Mouse (Mus musculus) cerebellum, adult 9-11 months (tissue): ENCODE data around the gene Ltbr.
A peak's percentile ranks its signal among the peaks of the same experiment; 100 is the strongest.

ENCODE experiments used
- DNase-seq: peaks from one replicate; pipeline ENCODE4 v3.0.0; 2022

Ltbr gene

DNA sequence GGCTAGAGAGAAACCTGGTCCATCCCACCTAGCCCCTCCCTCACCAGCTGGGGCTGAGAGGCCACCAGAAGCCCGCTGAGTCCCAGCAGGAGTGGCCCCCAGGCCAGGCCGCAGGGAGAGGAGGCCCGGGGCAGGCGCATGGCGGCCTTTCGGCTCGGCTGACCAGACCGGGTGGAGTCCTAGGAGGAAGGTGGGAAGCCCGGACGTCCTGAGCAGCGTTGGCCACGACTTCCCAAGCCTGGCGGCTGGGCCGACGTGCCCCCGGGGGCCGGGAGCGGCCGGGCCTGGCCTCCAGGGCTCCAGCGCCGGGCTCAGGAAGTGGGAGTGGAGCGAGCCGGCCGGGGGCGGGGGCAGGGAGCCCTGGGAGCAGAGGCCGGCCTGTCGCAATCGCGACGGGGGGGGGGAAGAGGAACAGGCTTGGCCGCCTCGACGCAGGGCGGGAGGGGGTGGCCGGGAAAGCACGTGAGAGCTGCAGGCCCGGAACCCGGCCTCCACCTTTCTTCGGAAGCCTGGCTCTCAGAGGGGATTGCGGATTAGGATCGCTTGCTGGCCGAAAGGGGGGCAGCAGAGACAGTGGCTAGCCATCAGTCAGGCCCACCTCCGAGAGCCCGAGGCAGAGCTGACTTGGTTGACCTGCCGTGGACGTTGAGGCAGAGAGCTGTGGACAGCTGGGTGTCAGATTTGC is at the start of gene Ltbr:
TSS of gene Ltbr (minus strand) at position 340 of the 685 bp plus-strand sequence.
- DNase-seq = peak; percentile 35

DNA sequence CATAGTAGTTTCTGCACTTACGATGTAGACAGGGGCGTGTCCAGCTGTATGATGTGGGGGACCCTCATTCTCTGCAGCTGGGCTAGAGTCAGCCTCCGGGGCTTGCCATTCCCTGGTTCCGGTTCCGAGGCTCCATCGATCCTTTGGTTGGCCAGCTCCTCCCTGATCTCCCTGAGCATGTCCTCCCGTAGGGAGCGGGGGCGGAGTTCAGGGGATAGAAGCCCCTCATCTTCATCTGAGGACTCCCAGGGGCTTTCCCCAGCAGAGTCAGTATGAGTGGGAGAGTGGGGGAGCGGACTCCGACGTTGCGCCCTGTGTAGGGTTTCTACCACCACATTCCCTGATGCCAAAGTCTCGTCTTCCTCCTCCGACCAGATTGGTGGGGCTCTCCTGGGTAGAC is 49.3 kb upstream of the Ltbr start:
- DNase-seq = no peak

DNA sequence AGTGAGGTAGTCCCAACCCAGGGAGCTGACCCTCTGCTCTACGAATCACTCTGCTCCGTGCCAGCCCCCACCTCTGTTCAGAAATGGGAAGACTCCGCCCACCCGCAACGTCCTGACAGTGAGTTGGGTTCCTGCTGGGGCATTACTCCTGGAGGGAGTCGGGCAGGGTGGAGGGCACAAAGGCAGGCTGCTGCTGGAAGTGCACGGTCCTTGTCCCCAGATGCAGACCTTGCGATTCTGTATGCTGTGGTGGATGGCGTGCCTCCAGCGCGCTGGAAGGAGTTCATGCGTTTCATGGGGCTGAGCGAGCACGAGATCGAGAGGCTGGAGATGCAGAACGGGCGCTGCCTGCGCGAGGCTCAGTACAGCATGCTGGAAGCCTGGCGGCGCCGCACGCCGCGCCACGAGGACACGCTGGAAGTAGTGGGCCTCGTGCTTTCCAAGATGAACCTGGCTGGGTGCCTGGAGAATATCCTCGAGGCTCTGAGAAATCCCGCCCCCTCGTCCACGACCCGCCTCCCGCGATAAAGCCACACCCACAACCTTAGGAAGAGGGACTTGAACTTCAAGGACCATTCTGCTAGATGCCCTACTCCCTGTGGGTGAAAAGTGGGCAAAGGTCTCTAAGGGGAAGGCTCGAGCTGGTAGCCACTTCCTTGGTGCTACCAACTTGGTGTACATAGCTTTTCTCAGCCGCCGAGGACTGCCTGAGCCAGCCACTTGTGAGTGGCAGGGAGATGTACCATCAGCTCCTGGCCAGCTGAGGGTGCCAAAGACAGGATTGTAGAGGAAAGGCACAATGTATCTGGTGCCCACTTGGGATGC is 48.0 kb upstream of the Ltbr start:
- DNase-seq = peak; percentile 11

DNA sequence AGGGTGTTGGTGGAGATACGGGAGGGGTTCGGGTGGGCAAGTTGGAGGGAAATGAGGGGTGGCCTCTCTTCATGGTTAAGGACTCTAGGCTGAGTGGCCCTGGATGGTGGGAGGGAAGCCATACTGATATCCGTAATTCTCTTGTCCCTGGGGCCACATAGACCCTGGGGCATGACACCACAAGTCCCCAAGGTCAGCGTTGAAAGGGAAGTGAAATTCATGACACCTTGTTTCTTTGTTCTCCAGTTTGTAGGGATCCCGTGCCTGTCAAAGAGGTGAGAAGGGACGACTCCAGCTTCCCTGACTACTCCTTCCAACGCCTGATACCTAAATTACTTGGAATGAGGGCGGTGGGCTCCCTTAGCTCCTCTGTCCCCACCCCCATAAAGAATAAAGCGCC is 47.2 kb upstream of the Ltbr start:
- DNase-seq = no peak

DNA sequence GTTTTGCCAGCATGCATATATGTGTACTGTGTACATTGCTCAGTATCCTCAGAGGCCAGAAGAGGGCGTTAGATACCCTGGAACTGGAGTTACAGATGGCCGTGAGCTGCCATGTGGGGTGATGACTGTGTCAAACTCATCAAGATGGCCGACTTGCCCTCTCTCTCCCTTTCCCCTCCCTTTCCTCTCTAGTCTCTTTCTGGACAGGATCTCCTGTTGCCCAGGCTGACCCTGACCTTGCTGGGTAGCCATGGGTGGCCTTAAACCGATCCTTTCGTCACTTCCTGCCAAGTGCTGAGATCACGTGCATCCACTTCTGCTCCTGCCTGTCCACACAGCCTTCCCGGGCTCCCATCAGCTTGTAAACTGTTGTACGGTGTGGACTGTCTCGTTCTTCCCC is 46.3 kb upstream of the Ltbr start:
- DNase-seq = no peak

DNA sequence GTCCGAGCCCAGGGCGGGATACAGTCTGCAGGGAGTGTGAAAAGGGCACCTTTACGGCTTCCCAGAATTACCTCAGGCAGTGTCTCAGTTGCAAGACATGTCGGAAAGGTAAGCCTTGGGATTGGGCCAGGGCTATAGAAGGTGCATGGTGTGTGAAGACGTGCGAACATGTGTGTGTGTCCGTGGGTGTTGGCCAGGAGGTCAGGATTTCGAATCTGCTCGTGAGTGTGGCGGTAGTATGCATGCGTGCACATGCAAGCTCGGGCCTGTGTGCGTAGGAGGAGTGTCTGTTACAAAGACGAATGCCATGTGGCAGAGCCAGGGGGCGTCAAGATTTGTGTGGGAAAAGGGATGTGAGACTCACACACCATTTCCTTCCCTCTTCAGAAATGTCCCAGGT is 43.6 kb upstream of the Ltbr start:
- DNase-seq = no peak

DNA sequence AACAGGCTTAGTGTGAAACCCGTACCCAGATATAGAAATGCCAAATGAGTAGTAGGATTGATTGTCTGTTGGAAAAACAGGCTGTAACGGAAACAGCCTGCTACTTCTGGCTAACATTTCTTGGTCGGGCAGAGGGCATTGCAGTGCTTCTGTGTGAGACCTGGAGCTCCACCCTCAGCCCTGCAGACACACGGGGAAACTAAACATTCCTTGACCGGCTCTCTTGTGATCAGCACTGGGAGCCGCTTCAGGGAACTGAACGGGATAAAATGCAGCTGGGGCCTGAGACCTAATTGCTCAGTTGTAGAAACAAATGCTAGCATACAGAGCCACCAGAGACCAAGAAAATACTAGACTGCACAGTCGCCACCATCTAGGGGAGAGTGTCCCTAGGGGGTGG is 42.6 kb upstream of the Ltbr start:
- DNase-seq = no peak

DNA sequence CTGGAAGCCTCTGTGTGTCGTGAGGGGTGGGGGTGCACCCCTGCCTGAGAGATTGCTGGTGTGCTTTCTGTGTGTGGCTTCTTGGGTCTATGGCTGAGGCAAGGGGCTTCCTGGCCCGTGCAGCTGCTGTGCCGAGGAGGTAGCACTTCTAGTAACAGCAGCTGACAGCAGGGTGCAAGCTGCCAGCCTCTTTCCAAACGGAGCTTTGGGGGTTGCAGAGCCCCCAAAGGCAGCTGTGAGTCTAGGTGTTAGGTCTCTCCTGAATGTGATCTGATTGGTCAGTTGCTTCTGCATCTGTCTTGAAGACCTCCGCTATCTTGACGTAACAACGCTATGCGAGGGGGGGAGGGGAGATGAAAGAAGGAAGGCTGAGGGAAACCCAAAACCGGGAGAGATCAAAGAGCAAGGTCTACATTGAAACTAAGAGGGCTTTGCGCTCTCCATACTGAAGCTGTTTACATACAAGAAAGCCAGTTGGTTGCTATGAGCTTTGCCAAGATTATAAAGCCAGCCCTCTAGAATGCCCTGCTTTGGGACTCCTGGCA is 41.6 kb upstream of the Ltbr start:
- no peak for DNase-seq

DNA sequence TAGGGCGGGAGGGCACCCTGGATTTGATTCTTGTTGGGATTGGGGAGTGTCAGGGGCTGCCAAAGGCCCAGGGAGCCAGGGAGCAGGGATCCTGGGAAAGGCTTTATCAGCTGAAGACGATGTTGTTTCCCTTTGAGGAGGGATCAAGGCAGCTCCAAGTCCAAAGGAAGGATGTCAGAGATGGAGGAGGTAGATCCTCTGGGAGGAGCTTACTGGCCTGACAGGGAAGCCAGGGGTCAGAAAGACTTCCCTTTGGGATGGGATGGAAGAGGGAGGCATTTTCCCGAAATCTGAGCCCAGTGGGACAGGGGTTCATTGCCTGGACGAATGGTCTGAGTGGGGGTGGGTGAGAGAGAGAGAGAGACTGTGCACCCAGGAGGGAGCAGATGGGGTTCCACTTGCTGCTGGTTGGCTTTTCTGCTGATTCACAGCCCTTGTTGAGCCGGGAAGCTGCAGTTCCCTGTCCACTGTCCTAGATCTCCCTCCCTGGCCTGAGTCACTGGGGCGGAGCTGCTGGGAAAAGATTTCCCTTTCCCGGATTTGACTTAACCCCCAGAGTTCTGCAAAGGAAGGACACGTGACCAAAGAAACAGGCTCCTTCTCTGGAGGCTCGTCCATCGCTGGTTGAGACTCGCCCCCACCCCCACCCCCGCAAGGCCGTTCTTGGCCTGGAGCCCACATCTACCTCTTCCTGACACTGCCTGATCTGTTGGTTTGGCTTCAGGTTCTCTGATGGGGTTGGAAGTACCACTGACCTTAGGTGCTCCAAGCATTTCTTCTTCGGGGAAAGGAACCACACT is 40.9 kb upstream of the Ltbr start:
- peak; percentile 8 for DNase-seq

DNA sequence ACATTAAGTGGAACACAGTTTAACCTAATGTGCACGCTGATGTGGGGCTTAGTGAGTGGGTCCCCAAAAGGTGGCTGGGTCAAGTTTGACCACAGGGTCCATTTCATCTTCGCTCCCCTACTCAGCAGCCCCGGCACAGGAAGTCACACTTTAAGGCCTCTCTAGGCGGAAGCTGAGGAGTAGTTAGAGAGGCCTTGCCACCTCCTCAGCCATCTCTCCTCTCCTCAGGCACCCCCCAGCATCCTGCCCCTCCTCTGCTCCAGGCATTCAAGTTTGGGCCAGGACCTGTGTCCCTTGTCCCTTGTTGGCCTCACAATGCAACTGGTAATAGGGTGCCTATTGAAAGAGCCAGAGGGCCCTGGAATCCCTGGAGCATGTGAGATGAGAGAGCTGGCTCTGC is 40.0 kb upstream of the Ltbr start:
- no peak for DNase-seq

DNA sequence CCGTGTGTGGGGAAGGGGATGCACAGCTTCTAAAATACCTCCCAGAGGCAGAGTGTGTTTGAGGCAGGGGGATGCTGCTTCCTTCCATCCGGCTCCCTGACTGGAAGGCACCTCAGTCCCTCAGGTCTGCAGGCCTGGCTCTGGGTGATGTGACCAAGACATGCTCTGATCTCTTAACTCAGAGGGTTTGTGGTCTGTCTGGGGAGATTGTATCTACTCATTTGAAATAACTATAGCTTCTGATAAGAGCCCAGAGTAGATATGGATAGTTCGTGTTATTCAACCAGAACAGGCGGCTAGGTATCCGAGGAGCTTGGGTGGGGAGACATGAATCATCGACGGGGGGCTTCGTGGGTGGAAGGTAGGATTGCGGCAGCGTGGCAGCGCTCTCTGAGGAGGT is 39.5 kb upstream of the Ltbr start:
- DNase-seq = no peak

DNA sequence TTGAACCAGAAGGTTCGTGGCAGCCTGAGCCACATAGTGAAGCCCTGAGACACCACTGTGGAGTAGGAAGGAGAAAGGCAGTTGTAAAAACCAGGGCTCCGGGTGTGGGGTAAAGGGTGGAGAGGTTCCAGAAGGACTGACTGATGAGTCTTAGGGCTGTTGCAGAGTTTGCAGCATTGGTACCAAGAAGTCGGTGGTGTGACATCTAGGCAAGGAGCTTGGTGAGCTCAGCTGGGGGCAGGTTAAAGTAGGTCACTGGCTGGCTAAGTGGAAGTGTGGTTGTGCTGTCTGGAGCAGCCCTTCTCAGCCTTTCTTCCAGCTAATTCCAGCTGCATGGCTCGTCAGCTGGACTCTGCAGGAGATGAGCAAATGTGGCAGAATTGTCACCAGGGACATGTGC is 39.1 kb upstream of the Ltbr start:
- no peak for DNase-seq

DNA sequence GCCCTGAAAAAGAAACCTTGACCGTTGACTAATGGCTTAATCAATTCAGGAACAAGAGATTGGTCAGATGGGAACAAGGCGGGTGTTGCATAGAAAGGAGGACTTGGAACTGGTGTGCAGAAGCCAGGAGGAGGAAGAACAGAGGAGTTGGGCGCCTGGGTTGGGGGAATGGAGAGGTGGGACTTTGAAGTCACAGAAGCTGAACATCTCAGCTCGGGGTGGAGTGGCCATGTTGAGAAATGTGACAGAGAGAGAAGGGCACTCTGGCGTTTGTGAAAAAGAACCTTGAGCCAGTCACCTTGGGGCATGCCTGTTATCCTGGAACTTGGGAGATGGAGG is 38.3 kb upstream of the Ltbr start:
- no peak for DNase-seq

DNA sequence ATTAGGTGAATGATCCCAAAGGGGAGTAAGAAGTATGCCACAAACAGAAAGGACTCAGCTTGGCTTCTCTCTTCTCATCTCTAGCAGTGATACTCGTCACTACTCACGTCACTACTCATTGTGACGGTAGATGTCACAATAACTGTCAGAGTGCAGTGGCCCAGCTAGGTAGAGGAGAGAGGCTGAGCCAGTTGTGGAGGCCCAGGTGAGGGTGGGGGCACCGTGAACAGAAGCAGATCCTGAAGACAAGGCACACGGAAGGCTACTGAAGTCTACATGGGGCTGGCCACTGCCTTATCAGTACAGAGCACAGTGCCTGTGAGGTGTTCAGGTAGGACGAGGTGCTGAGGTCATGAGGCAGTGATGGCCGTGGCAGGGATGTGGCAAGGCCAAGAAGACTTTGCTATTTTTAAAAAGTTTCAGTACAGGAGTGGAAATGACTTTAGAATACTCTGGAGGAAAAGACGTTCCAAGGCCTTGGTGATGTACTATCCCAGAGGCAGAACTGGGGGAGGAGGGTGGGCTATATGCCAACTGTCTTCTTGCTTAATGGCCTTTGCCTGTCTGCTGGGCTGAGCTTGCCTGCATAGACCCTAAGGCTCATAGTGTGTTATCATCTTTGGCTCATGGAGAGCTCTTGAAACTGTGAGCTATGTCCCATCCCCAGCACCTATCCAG is 37.8 kb upstream of the Ltbr start:
- DNase-seq = no peak

DNA sequence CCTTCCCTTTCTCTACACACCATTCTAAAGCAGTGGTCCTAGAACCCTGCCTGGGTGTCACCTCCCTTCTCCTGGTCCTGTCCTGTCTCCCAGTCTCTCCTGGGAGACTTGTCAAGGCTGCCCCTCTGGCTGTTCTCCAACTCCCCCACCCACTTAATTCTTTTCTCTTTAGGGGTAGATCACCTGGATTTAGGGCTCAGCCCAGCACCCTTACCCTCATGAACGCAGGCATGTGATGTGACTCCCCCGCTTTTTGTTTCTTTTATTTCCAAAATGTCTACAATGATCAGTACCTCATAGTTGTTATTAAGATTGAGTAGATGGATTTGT is 37.3 kb upstream of the Ltbr start:
- DNase-seq = no peak

DNA sequence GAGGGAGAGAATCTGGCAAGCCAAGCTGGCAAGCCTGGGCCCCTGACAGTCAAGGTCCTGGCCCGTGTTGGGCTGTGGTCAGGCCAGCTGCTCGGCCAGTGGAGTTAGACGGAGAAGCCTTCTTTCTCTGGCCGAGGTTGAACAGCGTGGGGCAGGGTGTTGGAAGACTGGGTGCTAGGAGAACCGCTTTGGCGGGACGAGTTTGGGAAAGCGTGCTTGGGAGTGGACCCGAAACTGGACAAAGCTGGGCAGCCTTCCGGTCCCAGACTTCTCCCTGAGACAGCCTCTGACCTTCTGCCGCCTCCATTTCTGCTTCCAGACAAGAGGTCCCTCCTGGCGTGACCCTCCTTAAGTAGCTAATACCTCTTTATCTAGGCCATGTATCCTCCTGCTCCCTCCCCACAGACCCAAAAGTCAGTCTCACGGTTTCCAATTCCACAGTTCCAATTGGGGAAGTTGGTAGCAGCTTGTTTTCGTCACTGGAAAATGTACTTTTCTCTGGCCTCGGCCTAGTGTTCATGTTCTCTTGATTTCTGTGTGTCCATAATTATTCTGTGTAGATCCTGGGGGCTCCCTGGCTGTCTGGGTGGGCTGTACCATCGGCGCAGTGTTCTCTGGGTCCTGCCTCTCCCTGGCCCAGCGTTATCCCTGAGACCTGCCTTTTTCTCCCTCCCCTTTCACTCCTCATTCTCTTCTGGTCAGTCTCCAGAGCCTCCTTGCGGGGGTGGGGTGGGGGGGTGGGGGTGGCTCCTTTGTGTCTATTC is 36.7 kb upstream of the Ltbr start:
- DNase-seq = no peak

DNA sequence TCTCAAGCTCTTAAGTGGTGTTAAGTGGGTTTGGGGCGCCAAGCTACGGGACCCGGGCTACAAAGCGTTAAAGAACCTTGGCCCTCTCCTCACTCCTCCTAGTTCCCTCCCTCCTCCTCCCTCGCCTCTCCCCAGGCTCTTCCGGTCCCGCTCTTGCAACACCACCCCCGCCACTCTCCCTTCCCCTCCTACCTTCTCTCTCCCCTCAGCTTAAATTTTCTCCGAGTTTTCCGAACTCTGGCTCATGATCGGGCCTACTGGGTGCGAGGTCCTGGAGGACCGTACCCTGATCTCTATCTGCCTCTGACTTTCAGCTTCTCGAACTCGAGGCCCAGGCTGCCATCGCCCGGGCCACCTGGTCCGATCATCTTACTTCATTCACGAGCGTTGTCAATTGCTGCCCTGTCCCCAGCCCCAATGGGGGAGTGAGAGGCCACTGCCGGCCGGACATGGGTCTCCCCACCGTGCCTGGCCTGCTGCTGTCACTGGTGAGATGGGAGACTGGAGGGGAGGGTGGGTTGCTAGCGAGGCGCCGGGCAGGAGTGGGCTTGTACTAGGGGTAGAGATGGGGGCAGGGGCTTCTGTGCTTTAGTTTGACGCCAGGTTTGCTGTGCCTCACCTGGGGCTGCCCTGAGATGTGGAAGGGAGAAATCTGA is 36.0 kb upstream of the Ltbr start:
- DNase-seq = no peak

DNA sequence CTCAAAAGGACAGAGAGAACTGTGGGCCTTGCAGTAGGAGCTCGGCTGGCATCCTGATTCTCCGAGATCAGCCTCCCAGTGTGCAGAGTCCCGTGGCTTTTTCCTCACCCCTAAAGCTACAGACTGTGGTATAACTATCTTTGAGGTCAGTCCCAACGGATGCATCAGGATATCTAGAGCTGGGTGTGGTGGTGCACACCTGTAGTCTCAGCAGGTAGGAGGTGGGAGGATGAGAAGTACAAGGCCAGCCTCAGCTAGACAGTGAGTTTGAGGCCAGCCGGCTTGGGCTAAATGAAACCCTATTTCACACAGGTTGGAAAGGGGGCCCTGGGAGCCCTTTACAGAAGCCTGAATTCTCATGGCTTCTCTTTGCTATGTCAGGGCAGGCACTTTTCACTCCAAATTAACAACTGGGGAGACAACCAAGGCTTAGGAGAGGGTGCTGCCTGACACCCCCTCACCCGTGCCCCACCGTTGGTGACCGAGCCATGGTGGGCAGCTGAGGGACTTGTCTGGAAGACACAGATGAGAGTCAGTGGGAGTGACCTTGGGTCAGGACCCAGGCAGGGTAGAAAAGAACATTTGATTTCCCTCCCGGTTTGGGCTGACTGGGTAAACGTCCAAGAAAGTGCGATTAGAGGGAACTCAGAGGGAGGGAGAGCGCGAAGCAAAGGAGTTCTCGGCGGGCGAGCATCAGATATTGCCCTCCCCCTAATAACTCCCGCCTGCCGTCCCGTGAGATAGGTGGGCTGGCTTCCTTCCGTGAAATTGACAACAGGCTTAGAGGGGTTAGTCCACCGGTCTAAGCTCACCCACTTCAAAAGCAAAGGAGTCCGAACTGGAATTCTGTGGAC is 35.3 kb upstream of the Ltbr start, which contains the start of gene Tnfrsf1a:
TSS of gene Tnfrsf1a (plus strand) at position 642 of the 854 bp plus-strand sequence.
- DNase-seq = no peak

DNA sequence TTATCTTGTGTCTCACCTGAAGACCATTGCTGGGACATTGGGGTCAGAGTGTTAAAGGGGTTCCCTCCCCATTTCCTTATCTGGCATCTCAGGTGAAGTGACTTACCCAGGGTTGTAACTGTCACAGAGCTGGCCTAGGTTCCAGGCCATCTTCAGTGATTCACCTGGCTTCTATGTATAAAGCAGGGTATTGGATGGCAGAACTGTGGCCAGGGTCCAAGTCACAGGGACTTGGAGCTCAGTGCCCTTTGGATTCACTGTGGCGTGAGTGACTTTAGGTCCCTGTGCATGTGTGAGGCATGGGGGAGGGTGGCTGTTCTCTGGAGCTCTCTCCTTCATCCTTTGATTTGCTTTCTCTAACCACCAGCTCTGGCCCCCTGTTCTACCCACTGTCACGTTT is 32.3 kb upstream of the Ltbr start:
- no peak for DNase-seq

DNA sequence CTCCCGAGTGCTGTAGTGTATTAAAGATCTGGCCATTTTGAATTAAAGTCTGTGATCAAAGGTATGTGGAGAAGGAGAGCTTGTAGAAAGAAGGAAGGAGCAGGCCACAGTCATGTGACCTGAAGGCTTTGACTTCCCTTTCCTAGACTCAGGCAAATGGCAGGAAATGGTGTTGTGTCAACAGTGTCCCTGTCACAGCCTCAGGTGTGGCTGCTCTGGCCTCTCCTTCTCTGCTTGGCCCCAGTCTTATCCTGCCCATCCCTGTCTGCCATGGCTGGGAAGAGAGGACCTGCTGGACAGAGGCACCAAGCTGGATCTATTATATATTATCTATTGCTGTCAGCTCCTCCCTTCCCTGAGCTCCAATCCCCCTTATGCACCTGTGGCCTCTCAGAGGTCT is 31.9 kb upstream of the Ltbr start:
- DNase-seq = no peak

DNA sequence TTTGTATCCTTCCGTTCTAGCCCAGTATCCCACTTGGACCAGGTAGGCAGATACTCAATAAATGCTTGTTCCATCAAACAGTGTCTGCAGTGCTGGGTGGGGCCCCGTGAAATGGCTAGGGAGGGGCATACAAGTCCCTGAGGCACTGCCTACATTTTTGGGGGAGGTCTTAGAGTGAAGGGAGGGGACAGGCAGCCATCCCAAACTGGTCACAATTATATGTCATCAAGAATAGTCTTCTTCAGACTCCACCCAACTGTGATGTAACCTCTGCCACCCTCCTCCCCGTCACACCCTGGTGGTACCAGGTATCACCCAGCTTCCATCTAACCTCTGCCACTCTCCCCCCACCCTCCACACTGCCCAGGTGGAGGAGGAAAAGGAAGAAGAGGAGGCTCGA is 31.2 kb upstream of the Ltbr start:
- no peak for DNase-seq
